Mouse (Mus musculus): Measurements from ENCODE around the gene Dmp1.

DNA sequence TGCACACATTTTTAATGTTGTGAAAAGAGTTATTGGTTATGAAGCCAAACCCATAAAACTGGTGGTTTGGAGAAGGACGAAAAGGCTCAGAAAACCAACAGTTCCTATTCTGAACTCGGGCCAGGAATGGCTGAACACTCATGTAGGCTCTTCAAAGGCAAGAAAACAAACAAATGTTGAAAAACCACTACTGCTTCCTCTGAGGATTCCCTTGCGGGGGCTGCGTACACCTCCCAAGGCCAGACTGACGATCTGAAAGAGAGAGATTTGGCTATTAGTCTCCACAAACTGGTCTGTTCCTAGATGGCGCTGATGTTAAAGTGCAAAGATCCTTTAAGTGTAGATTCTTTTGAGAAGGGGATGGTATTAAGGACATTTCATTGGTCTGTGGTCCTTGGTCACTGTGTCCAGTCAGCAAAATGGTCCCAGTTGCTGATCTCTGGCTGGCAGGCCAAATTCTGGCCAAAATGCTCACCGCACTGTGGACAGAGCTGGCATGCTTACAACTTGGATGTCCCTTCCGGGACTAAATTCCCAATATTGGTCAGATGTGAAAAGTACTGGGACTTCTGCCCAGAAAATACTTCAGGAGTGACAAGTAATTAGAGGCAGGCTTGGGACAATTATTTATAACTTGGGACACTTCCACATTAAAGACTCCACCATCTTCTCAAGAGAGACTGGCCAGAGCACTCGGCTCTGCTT, 37.4 kb downstream of the Dmp1 start:
- TF ChIP-seq POLR2A (IDR thresholded peaks at IDR 0.05; ENCODE audit: low read depth, low read length): no peak
- no peak for TF ChIP-seq CTCF (conservative IDR thresholded peaks at IDR 0.05; ENCODE audit: insufficient read depth, insufficient read length, low read depth, low read length)

Data from kidney, adult 2 months (tissue).